13 mouse cellular contexts compared by ENCODE assay signal in genomic region chr14:23378351-23379087, GRCm38 (mm10).
A peak's percentile ranks its signal among the peaks of the same experiment; 100 is the strongest.
DNase-seq lines count a peak whose midpoint lies in the region; ATAC-seq and TF ChIP-seq lines count a peak whose summit lies in the region.
"Had no signal": no experiment of that assay in that cellular context is flagged by ENCODE, and none has a peak within 500 bp of the region (broad histone marks: within the 10 kb centered on the region; RNA-seq: fewer than 3 reads in every experiment).

No protein-coding gene starts in this region.

- peak overlapping the region; percentile 52 for H3K27ac ChIP-seq in lung, embryonic 14.5 days (ENCODE audit: low read depth)
- H3K27ac ChIP-seq in forebrain, embryonic 13.5 days, result no peak overlapping the region
- peak overlapping the region; percentile 72 for H3K27ac ChIP-seq in limb, embryonic 10.5 days
- no peak overlapping the region for H3K27ac ChIP-seq in neural tube, embryonic 11.5 days (ENCODE audit: low read depth, low read length)
- no peak overlapping the region for H3K27ac ChIP-seq in intestine, postnatal 0 days (ENCODE audit: low read depth, low read length)
- H3K27ac ChIP-seq: intestine, embryonic 15.5 days; liver, embryonic 15.5 days had no signal

- no peaks in the 10 kb centered on the region for H3K9me3 ChIP-seq in lung, embryonic 14.5 days (ENCODE audit: low read depth, low read length)
- H3K9me3 ChIP-seq in forebrain, embryonic 13.5 days (replicated peaks), result no peaks in the 10 kb centered on the region
- H3K9me3 ChIP-seq in limb, embryonic 10.5 days (replicated peaks), result no peaks in the 10 kb centered on the region
- H3K9me3 ChIP-seq in neural tube, embryonic 11.5 days (ENCODE audit: control insufficient read depth, low read length), result no peaks in the 10 kb centered on the region
- no peaks in the 10 kb centered on the region for H3K9me3 ChIP-seq in intestine, postnatal 0 days (ENCODE audit: control insufficient read depth)
- H3K9me3 ChIP-seq: intestine, embryonic 15.5 days; liver, embryonic 15.5 days had no signal

- no peaks in the 10 kb centered on the region for H3K4me1 ChIP-seq in lung, embryonic 14.5 days (ENCODE audit: insufficient read depth)
- peaks cover 16% of the 10 kb centered on the region for H3K4me1 ChIP-seq in forebrain, embryonic 13.5 days
- H3K4me1 ChIP-seq in limb, embryonic 10.5 days, result peaks cover 31% of the 10 kb centered on the region
- peaks cover 8% of the 10 kb centered on the region for H3K4me1 ChIP-seq in neural tube, embryonic 11.5 days (ENCODE audit: control insufficient read depth, insufficient read depth, low read length)
- H3K4me1 ChIP-seq in intestine, postnatal 0 days (replicated peaks; ENCODE audit: control insufficient read depth, insufficient read depth, low read length), result no peaks in the 10 kb centered on the region
- H3K4me1 ChIP-seq: intestine, embryonic 15.5 days; liver, embryonic 15.5 days had no signal

- H3K4me2 ChIP-seq in lung, embryonic 14.5 days, result no peak overlapping the region
- no peak overlapping the region for H3K4me2 ChIP-seq in forebrain, embryonic 13.5 days
- no peak overlapping the region for H3K4me2 ChIP-seq in neural tube, embryonic 11.5 days (ENCODE audit: low read depth)
- no peak overlapping the region for H3K4me2 ChIP-seq in intestine, postnatal 0 days (replicated peaks; ENCODE audit: low read depth)
- H3K4me2 ChIP-seq: intestine, embryonic 15.5 days; liver, embryonic 15.5 days had no signal

- no peaks in the 10 kb centered on the region for H3K36me3 ChIP-seq in lung, embryonic 14.5 days (ENCODE audit: insufficient read depth)
- no peaks in the 10 kb centered on the region for H3K36me3 ChIP-seq in forebrain, embryonic 13.5 days (ENCODE audit: poor library complexity, severe bottlenecking)
- no peaks in the 10 kb centered on the region for H3K36me3 ChIP-seq in limb, embryonic 10.5 days
- no peaks in the 10 kb centered on the region for H3K36me3 ChIP-seq in neural tube, embryonic 11.5 days (ENCODE audit: control insufficient read depth, insufficient read depth, low read length)
- no peaks in the 10 kb centered on the region for H3K36me3 ChIP-seq in intestine, postnatal 0 days (ENCODE audit: control insufficient read depth, insufficient read depth)
- H3K36me3 ChIP-seq: intestine, embryonic 15.5 days; liver, embryonic 15.5 days had no signal

- TF ChIP-seq CTCF in lung, embryonic 14.5 days (IDR thresholded peaks at IDR 0.05; ENCODE audit: low read depth), result no peak
- no peak for TF ChIP-seq CTCF in intestine, postnatal 0 days (IDR thresholded peaks at IDR 0.05; ENCODE audit: low read depth)

- H3K27me3 ChIP-seq in lung, embryonic 14.5 days (ENCODE audit: insufficient read depth, low read length), result no peaks in the 10 kb centered on the region
- peaks cover 62% of the 10 kb centered on the region for H3K27me3 ChIP-seq in forebrain, embryonic 13.5 days
- H3K27me3 ChIP-seq in limb, embryonic 10.5 days (ENCODE audit: low read depth, poor library complexity, severe bottlenecking), result 0 out of 2 replicates have a peak, but pooled peaks cover 5% of the 10 kb centered on the region
- H3K27me3 ChIP-seq in neural tube, embryonic 11.5 days (ENCODE audit: control insufficient read depth, insufficient read depth, low read length), result no peaks in the 10 kb centered on the region
- no peaks in the 10 kb centered on the region for H3K27me3 ChIP-seq in intestine, postnatal 0 days (replicated peaks; ENCODE audit: control insufficient read depth, insufficient read depth, low read length)
- H3K27me3 ChIP-seq: intestine, embryonic 15.5 days; liver, embryonic 15.5 days had no signal

- H3K4me3 ChIP-seq in lung, embryonic 14.5 days (ENCODE audit: low read depth, low read length), result no peak overlapping the region
- H3K4me3 ChIP-seq in forebrain, embryonic 13.5 days, result no peak overlapping the region
- H3K4me3 ChIP-seq in limb, embryonic 10.5 days, result no peak overlapping the region
- no peak overlapping the region for H3K4me3 ChIP-seq in neural tube, embryonic 11.5 days (ENCODE audit: low read depth, low read length)
- no peak overlapping the region for H3K4me3 ChIP-seq in intestine, postnatal 0 days (ENCODE audit: low read depth, low read length)
- H3K4me3 ChIP-seq: intestine, embryonic 15.5 days; liver, embryonic 15.5 days had no signal

- DNase-seq in lung, embryonic 14.5 days, result peak; percentile 42
- no peak for DNase-seq in lung, postnatal 36 days
- DNase-seq in limb, embryonic 10.5 days (ENCODE audit: low spot score), result no peak
- DNase-seq in neural tube, embryonic 11.5 days (ENCODE audit: low spot score), result peak; percentile 57
- DNase-seq in layer of hippocampus, adult 9-10 months (ENCODE audit: low spot score), result no peak
- DNase-seq in right cerebral cortex, postnatal 10 days (ENCODE audit: low spot score in 2 of 2), result no peak
- DNase-seq: adrenal gland, postnatal 10 days; cerebellum, adult 11-12 months; heart, adult 18-20 months had no signal

- peak; percentile 49 for ATAC-seq in lung, embryonic 14.5 days (ENCODE audit: insufficient read depth)
- peak; percentile 66; the same call in 1 of the 2 replicates for ATAC-seq in forebrain, embryonic 13.5 days
- no peak for ATAC-seq in neural tube, embryonic 11.5 days (ENCODE audit: insufficient read depth, low FRiP score, low TSS enrichment)
- no peak for ATAC-seq in intestine, postnatal 0 days
- ATAC-seq: intestine, embryonic 15.5 days had no signal

- WGBS in lung, embryonic 14.5 days, result 40% methylated on average over 6 of the region's 6 CpGs
- 9% methylated on average over 6 of the region's 6 CpGs for WGBS in forebrain, embryonic 13.5 days
- 59% methylated on average over 6 of the region's 6 CpGs for WGBS in limb, embryonic 10.5 days
- 29% methylated on average over 6 of the region's 6 CpGs for WGBS in neural tube, embryonic 11.5 days
- WGBS in intestine, postnatal 0 days, result 66% methylated on average over 6 of the region's 6 CpGs

- no peak overlapping the region for H3K9ac ChIP-seq in lung, embryonic 14.5 days
- H3K9ac ChIP-seq in forebrain, embryonic 13.5 days, result no peak overlapping the region
- H3K9ac ChIP-seq in neural tube, embryonic 11.5 days (ENCODE audit: low read length), result no peak overlapping the region
- no peak overlapping the region for H3K9ac ChIP-seq in intestine, postnatal 0 days (ENCODE audit: low read depth, low read length)
- H3K9ac ChIP-seq: intestine, embryonic 15.5 days; liver, embryonic 15.5 days had no signal

Comparison
In these comparisons a context has a peak if more than half of its experiments do, and no peak if none do; other contexts are left out.
1. DNase-seq: peak in lung, embryonic 14.5 days (single experiment) and neural tube, embryonic 11.5 days (single experiment); none in lung, postnatal 36 days (single experiment), limb, embryonic 10.5 days (single experiment), layer of hippocampus, adult 9-10 months (single experiment) and right cerebral cortex, postnatal 10 days (0 of 2).
2. ATAC-seq: peak in lung, embryonic 14.5 days (single experiment) and forebrain, embryonic 13.5 days (single experiment); none in neural tube, embryonic 11.5 days (single experiment) and intestine, postnatal 0 days (single experiment).
3. H3K27ac ChIP-seq: peak in lung, embryonic 14.5 days (single experiment) and limb, embryonic 10.5 days (single experiment); none in forebrain, embryonic 13.5 days (single experiment), neural tube, embryonic 11.5 days (single experiment) and intestine, postnatal 0 days (single experiment).